Mouse (Mus musculus) layer of hippocampus, postnatal 36 days (tissue): ENCODE data around the gene Oas1d. TPM values are rescaled to one million over a fixed set of nuclear protein-coding genes. Genes with fewer than 3 reads are reported as not detected.
"Not testable (repeated sequence)": the region's sequence is repeated elsewhere in the genome, so short reads cannot be mapped to it uniquely, and the experiment has no call there.

ENCODE experiments used
- DNase-seq, 2 experiments: peaks; one replicate each; pipeline ENCODE4 v3.0.0; 2022
- total RNA-seq, 2 experiments: library from RNA; stranded (reverse); gene quantifications; 2 replicates each; pipeline ENCODE4 v1.2.3; 2021

The Oas1d gene
- total RNA-seq, result not detected

DNA sequence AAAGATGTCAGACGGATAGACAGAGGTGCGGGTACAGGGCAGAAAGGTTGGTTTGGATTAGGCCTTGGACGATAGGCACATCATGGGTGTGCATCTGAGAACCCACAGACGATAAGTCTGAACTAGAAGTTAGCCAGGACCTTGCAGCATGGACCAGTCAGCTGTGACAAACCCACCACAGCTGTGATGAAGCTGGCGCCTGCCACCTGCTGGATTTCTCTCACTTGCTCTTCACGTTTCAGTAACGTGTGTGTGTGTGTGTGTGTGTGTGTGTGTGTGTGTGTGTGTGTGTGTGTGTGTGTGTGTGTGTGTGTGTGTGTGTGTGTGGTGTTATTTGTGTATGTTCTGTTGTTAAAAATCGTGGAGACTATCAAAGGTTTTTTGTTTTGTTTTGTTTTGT, at the start of gene Oas1d:
Gene Oas1d, plus strand, starts transcription at position 333 of the 400 bp plus-strand sequence.
- DNase-seq, result not testable (repeated sequence)

DNA sequence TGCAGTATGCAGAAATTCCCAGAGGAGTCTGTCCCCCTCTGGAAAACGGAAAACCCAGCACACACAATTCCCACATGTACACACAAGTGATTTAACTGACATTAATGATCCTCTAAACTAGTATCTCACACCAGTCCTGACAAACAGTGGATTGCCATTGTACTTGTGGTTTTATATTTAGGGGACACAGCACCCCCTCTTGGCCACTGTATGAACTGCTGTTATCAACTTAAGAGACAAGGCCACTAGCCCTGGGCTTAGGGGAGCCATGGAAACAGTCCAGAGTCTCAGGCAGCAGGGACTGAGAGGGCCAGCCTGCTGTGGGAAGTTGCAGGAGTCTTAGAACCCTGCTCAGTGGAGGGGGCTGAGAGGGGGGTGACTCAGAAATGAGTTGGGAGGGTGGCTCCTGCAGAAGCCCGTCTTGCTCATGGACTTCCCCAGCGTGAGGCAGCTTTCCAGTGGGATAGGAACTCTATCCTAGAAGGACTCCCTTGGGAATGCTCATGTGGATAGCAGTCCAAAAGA, 48.9 kb upstream of the Oas1d start:
- DNase-seq, result no peak

DNA sequence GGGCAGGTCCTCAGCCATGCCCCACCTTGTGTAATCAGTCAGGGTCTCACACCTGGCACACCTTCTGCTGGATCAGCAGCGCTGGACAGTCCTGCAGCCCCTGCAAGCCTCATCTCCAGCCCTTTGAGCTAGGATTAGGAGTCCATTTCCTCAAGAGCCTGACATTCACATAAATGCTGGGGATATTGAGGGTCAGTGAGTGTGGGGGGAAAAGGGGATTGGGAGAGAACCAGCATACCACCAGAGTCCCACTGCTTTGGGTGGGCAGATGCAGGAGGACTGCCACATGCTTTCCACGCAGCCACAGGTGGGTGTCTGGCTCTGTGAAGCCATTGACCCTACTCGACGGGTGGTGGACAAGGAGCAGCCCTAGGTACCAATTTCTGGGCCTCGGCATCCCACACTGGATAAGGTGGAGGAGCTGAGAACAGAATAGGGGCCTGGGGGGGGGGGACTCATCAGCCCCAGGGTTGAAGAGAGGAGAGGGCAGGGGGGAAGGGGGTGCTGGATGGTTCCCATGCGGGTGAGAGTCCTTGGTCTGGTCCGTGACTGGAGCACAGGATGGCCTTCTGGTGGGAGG, 44.8 kb upstream of the Oas1d start:
- no peak for DNase-seq

DNA sequence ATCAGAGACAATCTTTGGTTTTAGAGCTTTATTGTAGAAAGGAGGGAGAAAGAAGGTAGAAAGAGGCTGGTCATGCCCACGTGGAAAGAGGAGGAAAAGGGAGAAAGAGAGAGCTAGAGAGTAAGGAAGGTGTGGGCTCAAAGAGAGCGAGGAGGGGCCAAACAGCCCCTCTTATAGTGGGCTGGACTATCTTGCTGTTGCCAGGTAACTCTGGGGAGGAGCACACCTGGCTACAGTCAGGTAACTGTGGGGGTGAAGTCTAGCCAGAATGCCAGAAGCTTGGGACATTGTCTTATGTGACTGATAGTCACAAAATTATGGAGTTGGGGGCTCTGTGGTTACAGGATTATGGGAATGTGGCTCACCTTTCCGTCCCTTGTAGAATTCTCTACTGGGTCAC, 44.3 kb upstream of the Oas1d start:
- no peak for DNase-seq

DNA sequence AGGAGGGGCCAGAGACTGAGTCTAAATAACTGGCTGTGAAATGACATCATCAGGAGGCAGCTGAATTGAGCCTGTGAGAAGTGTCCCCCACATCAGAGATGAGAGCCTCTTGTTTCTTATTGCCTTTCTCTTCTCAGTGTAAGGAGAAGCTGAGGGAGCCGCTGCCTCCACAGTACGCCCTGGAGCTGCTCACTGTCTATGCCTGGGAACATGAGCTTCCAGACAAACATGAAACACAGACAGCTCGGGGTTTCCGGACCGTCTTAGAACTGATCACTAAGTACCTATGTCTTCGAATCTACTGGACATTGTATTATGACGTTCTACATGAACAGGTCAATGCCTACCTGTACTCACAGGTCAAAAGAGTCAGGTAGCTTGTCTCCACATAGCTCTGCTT, 43.6 kb upstream of the Oas1d start:
- DNase-seq, result no peak

DNA sequence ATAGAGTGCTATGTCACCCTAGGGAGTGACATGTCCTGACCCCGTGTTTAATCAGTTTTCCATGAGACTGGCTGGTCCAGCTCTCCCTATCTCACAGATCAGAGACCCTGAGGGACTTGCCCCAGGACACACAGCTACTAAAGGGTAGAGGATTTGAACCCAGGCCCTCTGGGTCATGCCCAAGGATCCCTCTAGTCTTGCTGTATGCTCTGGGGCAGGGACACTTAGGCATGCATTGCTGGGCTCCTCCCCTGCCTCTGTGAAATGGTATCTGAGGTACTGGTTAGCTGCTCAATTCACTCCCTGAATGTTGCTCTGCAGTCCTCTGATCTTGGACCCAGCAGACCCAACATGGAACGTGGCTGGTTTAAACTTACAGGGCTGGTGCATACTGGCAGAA, 42.9 kb upstream of the Oas1d start:
- no peak for DNase-seq

DNA sequence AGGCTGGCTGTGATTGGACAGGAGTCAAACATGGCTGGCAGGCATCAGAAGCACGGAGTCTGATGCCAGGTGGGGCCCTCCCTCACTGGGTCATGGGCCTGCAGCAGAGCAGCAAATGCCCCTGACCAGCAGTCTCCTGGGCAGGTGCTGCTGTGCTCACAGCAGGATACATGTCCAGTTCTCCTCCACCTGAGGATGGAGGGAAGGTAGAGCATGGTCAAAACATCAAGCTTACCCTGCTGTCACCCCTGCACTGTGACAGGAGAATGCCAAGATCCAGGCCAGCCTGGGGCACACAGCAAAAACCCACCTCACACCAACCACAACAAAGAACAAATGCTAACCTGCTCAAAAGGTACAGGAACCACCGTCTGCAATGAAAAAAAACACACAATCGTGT, 37.5 kb upstream of the Oas1d start:
- not testable (repeated sequence) for DNase-seq

DNA sequence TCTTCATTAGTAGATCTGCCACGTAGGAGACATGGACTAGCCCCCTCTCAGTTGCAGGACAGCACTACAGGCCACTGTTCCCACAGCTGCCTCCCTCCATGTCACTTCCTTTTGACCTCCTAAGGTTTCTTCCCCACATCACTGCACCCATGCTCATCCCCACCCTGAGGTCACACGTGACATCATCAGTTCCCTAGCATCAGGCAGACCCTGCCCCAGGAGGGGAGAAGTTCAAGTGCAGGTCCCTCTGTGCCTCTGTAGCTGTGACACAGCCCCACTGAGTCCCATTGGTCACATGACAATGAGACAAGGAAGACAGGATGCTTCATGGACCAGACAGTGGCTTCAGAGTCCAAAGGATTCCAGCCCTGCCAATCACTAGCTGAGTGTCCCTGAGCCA, 36.9 kb upstream of the Oas1d start:
- DNase-seq, result not testable (repeated sequence)

DNA sequence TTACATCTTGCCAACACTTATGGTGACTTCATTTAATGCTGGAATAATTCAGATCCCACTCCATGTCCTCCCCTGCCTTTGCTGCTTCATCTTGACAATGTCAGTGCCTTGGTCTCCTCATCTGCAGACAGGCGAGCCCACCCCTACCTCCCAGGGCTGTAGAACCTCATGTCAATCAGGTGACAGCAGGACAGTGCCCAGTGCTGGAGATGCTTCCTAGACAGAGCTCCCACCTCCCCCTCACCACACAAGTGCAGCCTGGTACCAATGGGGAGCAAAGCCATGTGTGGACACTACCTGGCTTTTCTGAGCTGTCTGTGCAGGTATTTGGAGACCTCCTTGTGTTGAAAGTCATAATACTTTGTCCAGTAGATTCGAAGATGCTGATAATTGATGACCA, 35.5 kb upstream of the Oas1d start:
- not testable (repeated sequence) for DNase-seq

DNA sequence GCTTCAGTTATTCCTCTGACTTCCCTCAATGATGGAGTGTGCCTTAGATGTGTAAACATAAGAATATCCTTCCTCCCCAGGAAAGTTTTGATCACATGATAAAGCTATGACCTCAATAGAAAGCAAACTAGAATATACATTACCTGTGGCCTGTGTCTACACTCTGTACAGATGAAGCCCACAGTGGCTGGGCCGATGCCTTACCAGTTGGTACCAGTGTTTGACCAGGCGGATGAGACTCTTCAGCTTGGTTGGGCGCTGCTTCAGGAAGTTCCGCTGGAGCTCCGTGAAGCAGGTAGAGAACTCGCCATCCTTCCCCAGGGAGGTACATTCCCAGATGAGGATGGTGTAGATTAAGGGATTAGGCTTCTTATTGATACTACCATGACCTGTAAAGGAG, 32.7 kb upstream of the Oas1d start:
- not testable (repeated sequence) for DNase-seq

DNA sequence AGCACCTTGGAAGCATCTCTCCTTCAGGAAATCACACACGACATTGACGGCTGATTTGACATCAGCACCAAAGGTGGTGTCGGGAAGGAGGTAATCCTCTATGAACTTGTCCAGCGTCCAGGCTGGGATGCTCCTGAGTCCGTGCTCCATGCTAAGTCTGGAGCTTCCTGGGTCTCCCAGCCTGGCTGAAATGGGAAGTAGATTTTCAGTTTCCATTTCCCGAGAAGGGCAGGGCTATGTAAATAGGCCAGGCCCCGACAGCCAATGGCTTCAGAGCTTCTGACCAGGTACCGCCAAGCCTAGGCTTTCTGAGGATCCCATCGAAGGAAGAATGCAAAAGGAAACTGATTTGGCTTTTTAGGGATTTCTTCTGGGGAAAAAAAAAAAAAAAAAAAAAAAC, 26.9 kb upstream of the Oas1d start, which contains the start of gene Oas1g:
Gene Oas1g, minus strand, starts transcription at position 201 of the 400 bp plus-strand sequence.
- DNase-seq, result not testable (repeated sequence)

DNA sequence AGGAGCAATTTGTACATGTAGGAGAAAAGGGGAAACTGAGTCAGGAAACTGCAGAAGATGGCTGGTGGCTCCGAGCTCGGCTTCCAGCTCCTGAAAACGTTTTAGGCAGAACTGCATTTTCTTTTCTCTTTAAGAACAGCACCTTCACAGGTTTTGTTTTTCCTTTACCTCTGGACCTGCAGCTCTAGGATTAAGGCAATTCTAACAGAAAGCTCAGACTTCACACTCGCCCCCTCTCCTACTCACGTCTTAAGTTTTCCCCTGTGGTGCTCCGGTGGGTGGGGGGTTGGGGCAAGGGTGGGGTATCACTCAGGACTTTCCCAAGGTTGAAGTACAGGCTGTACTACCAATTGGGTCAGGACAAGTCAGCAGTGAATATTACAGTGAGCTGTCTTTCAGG, 26.5 kb upstream of the Oas1d start:
- no peak for DNase-seq

DNA sequence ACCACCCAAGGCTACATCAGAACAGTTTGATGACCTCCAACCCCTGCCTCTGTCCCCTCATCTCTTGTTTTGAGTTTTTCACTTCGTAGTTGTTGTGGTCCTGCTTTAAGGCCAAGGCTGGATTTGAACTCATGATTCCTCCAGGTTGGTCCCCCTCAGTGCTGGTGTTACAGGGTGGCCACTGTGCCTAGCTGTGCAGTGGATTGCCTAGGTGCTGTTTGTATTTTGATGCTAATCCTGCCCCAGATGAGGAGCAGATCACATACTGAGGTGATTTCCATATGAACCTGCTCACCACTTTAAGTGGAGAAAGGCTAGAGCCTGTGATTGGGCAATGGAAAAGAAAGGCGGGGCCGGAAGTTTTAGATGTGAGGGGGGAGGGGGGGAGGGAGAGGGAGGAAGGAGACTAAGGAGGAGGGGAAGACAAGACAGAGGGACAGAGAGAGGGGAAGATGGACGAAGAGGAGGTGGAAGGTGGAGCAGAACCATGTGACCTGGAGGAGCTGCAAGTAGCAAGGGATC, 26.0 kb upstream of the Oas1d start:
- DNase-seq, result not testable (repeated sequence)

DNA sequence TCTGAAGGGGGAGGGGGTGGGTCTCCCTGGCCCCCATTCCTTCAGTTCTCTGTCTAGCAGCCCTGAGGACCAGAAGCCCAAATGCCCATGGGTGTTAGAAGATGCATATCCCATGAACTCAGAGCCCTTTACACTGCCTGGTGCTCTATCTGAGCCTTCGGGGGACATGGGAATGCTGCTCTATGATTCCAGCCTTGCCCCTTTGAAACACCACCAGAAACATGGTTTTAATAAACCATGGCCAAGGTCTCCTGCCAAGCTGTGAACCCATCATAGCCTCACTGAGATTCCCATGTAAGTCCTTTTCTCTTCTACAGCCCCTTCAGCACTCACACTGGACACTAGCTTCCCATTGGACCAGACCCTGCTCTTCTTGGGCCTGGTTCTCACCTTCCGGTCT, 24.3 kb upstream of the Oas1d start:
- no peak for DNase-seq

DNA sequence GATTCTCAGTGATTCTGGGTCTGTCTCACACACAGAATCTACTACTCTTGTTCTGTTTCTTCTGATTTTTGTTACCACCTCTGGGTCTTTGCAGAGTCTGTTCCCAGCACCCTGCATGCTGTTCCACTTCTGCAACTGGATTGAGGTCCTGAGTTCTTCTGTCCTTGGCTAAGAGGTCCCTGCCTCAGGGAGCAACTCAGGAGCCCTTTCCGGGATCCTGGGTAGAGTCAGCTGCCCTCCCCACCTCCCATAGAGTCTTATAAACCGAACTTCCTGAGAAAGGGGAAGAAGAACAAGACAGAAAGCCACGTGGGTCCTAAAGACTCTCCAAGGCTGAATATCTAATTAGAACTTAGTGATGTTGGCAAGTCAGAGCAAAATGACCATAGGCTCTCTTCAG, 23.3 kb upstream of the Oas1d start:
- no peak for DNase-seq

DNA sequence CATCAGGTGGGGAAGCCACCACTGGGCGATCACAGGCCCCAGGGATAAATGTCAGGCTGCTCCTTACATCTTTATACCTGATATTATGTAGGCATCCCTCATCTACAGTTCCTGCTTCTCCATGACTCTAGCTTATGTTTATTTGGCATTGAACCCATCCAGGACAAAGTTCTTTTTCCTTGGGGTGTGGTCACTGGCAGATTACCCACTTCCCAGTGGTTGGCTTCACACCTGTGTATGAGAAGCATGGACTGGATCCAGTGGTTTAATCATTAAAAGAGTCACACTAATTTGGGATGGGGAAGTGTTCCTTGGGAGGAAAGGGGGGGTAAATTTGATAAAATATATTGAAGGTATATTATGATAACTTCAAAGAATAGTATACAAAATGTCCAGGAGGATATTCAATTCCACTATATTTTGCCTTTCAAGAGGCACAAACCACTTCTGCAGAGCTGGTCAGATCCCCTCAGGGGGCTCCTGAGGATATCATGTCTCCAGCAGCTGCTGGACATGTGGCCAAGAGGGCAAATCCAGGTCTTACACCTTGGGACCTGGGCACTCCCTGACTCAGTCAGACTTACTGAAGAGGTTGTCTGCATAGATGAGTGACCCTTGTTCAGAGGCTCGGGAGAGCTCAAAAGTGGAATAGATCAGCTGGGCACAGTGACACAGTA, 22.6 kb upstream of the Oas1d start:
- not testable (repeated sequence) for DNase-seq

DNA sequence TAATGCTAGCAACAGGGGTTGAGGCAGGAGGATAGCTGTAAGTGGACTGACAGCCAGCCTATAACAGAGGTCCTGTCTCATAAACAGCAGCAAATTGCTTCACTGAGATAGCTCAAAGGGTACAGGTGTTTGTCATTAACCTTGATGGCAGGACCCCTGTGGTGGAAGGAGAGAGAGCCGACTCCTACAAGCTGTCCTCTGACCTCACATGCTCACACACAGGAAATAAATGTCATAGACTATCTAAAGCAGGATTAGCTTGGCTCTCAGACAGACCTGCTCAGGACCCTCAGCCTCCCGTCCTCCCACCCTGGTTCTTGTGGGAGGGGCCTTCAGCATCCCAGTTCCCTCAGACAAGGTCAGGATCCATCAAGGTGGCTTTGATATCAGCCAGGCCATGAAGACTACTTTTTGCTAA, 22.1 kb upstream of the Oas1d start:
- no peak for DNase-seq

DNA sequence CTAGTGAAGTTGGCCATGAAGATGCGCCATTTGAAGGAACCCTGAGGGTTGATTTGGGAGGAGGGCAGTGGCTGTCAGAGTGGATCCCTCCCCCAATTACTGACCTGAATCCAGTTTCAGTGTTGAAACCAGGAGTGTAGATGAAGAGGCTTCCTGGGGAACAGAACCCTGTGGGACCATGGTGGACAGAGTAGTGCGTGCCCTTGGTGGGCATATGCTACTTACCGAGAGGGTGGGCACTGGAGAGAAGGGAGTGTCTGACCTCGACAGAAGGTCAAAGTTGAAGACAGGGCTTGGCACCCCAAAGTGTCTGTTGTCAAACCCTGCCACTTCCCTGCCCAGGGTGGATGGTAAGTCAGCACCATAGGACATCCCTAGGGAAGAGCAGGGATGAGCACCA, 20.5 kb upstream of the Oas1d start:
- DNase-seq, result not testable (repeated sequence)

DNA sequence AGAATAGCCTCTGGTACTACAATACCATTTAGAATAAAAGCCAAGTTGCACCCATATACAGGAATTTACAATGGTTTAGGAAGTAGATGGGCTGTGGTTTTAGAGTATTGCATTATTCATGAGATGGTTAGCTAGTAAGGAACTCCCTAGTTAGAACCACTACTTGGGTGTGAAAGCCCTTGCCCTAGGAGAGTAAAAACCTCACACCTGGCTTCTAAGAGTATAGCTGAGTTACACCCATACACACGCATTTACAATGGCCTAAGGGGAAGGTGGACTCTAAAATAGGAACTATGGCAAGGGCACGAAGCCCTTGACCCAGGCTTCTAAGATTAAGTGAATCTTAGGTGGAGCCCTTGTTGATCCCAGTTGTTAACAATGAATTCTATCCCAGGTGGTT, 19.6 kb upstream of the Oas1d start:
- DNase-seq, result not testable (repeated sequence)

DNA sequence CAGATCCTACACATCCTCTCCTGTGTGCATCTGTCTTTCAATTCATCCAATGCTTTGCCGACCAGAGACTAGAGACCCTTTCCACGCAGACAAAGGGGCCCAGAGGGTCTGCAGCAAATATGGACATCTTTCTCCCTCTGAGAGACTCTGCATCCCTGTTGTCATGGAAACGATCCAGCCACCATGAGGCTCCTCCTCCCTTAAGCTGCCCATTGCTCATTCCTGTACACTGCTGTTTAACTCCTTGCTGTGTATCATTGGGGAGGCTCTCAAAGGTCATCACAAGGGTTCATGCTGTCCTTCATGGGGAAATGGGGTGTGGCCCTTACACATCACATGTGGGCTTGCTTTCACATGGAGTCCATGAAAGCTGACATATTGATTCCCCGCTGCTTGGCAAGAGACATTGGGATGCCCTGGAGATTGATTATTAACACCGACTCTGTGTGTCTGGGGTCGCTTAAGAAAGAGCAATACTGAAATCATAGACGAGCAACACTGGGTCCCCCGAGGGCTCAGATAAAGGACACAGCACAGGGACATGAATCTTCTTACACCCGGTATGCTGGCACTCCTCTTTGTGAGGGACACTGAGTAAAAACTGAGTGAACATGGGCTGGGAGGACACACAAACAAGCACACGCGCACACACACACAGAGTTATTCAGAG, 19.0 kb upstream of the Oas1d start:
- DNase-seq, result no peak

DNA sequence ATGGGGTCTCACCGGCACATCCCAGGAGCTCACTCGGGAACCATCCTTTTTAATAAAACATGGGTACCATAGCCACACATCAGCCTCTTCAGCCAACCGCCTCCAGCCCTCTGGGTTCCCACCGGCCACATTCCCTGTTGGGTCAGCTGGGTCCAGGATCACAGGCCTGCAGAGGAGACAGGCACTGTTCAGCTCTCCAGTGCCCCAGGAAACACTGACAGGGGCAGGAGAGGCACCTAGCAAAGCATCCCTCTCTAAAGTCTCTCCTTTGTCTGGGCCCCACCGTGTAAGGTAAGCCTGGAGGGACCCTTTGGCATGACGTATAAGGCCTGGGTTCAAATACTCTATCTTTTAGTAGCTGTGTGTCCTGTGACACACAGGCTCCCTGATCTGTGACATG, 16.0 kb upstream of the Oas1d start:
- DNase-seq, result no peak

DNA sequence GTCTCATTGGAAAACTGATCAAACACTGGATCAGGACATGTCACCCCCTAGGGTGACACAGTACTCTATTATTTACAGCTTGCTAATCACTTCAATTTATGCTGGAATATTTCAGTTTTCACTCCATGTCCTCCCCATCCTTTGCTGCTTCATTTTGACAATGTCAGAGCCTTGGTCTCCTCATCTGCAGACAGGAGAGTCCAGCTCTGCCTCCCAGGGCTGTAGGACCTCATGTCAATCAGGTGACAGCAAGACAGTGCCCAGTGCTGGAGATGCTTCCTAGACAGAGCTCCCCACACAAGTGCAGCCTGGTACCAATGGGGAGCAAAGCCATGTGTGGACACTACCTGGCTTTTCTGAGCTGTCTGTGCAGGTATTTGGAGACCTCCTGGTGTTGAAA, 15.6 kb upstream of the Oas1d start:
- no peak for DNase-seq

DNA sequence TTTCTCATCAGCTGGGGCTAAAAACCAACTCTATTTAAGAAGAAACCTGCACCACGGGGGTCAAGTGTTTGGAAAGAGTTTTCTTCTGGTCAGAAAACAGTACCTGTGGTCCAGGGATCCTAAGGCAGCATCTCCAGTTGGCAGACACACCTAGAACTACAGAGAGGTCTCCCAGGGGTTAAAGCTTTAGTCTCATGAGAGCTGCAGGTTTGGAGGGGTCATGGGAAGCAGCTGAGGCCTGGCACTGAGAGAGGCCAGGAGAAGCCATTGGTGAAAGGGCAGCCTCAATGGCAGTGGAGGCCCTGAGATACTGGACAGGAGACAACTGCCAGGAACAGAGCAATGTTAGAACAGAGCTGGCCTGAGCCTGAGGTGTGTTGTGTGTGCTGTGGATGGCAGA, 13.7 kb upstream of the Oas1d start:
- no peak for DNase-seq
